Mouse (Mus musculus) small intestine, adult 2 months (tissue): ENCODE data around the gene Sspn.

ENCODE experiments used
- CTCF ChIP-seq: fragments of 200-500 bp; IDR thresholded peaks from 2 replicates; pipeline ENCODE4 v1.5.1; 2012; ENCODE audit warnings: low read depth, mild to moderate bottlenecking, control low read depth, inconsistent platforms, low read length, moderate library complexity, mixed read lengths; ENCODE audit not compliant: insufficient replicate concordance, insufficient read length; ENCODE audit errors: extremely low read depth
- POLR2A ChIP-seq: fragments of 200-500 bp; IDR thresholded peaks from 2 replicates; pipeline ENCODE4 v1.6.1; 2012; ENCODE audit warnings: low read depth, mild to moderate bottlenecking, control low read depth, inconsistent platforms, low read length, moderate library complexity

DNA sequence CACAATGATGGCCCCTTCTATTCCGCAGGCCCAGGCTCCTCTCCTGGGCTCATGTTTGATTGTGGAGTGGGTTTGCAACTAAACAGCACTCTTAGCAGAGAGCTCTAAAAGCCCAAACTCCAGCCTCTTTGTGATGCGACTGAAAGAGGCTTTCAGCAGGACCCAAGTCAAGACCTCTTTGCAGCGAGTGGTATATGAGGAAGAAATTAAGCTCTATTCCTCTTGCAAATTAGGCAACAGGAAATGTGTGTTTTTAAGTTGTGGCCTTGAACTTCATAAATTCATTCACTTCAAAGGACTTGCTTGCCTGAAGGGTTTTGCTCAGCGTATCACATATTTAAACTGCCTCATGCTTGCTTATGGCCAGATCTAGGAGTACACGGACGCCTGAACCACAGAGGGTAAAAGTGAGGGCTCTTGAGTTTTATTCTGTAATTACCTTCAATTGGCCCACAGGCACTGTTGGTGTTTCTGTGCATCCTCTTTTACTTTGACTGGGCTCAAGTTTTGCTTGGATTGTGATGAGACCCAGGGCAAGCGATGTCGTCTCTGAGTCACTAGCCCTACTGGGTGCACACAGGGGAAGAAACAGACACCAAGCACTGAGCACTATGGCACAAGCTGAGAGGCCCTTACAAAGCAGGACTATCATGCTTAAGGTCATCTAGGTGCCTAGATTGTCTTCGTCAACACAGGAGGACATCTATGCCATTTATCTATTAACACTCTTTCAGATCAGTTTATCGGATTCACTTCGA, 73.9 kb downstream of the Sspn start:
- TF ChIP-seq POLR2A, result no peak
- no peak for TF ChIP-seq CTCF
